7 mouse cellular contexts compared by ENCODE assay signal in genomic region chr7:45467090-45467670, GRCm38 (mm10). TPM values are rescaled to one million over a fixed set of nuclear protein-coding genes. Genes with fewer than 3 reads are reported as not detected.
DNase-seq lines count a peak whose midpoint lies in the region; ATAC-seq and TF ChIP-seq lines count a peak whose summit lies in the region.

No protein-coding gene starts in this region.

- H3K4me2 ChIP-seq in CH12.LX (ENCODE audit: insufficient read depth, low read depth, poor library complexity, severe bottlenecking) = peak overlapping the region; percentile 45
- peak overlapping the region; percentile 71 for H3K4me2 ChIP-seq in heart, embryonic 16.5 days (ENCODE audit: low read depth, low read length)
- peak overlapping the region; percentile 85 for H3K4me2 ChIP-seq in lung, embryonic 16.5 days (ENCODE audit: low read depth, low read length)

- no peak for DNase-seq in CH12.LX (ENCODE audit: extremely low read depth)
- no peak for DNase-seq in layer of hippocampus, adult 8-10 months (ENCODE audit: low spot score in 2 of 2)
- DNase-seq in adrenal gland, postnatal 4 days (ENCODE audit: low spot score in 2 of 2) = no peak
- DNase-seq in frontal cortex, postnatal 10 days (ENCODE audit: low spot score in 2 of 2) = no peak

- TF ChIP-seq RAD21 in CH12.LX (IDR thresholded peaks at IDR 0.05; ENCODE audit: low read depth, low read length) = no peak

- peak; percentile 7 for ATAC-seq in heart, embryonic 16.5 days (replicated peaks; ENCODE audit: extremely low read depth, insufficient read depth, low FRiP score)
- peak; percentile 64 for ATAC-seq in lung, embryonic 16.5 days (ENCODE audit: low read depth)

- H3K4me3 ChIP-seq in C2C12 (ENCODE audit: insufficient read depth, poor library complexity, severe bottlenecking) (no peak overlapping the region), CH12.LX (replicated peaks in 1 of 3; ENCODE audit: low read depth in 2 of 3, low read length in 2 of 3, poor library complexity in 1 of 3) (peak overlapping the region; percentile 14 to 77 (median 73))
- peak overlapping the region; percentile 86 for H3K4me3 ChIP-seq in heart, embryonic 16.5 days (ENCODE audit: low read length)
- peak overlapping the region; percentile 84 for H3K4me3 ChIP-seq in lung, embryonic 16.5 days (ENCODE audit: low read length)

- H3K79me2 ChIP-seq in C2C12 (ENCODE audit: control insufficient read depth, insufficient read depth) = peaks cover 43% of the 10 kb centered on the region
- peaks cover 30% of the 10 kb centered on the region for H3K79me2 ChIP-seq in CH12.LX (replicated peaks; ENCODE audit: control insufficient read depth, extremely low read depth, insufficient read depth, poor library complexity, severe bottlenecking)

- dilution Hi-C loops in CH12.LX (cut with MboI; ENCODE audit: extremely low pct_ligation_motif_present, extremely low pct_unique_long_range_greater_than_20kb, low sequenced_read_pairs) = no loop called here

- peak overlapping the region; percentile 21; the same call in 1 of the 2 replicates for H3K9ac ChIP-seq in CH12.LX (ENCODE audit: insufficient read depth, low read depth)
- peak overlapping the region; percentile 81 for H3K9ac ChIP-seq in heart, embryonic 16.5 days (ENCODE audit: low read length)
- peak overlapping the region; percentile 84 for H3K9ac ChIP-seq in lung, embryonic 16.5 days (ENCODE audit: low read length)

- peak overlapping the region; percentile 46 for H3ac ChIP-seq in C2C12 (ENCODE audit: control insufficient read depth, insufficient read length, low read depth)

- TF ChIP-seq EP300 in CH12.LX (IDR thresholded peaks at IDR 0.05; ENCODE audit: low read length) = no peak

- no peak for TF ChIP-seq POLR2A in CH12.LX (IDR thresholded peaks at IDR 0.05; ENCODE audit: low read depth, low read length)

- peaks cover 3% of the 10 kb centered on the region for H3K9me3 ChIP-seq in CH12.LX (replicated peaks; ENCODE audit: low read length)
- no peaks in the 10 kb centered on the region for H3K9me3 ChIP-seq in heart, embryonic 16.5 days (replicated peaks; ENCODE audit: control insufficient read depth, low read length)
- no peaks in the 10 kb centered on the region for H3K9me3 ChIP-seq in lung, embryonic 16.5 days (ENCODE audit: control insufficient read depth, low read length)

- in situ Hi-C loops in CH12.LX (cut with MboI; ENCODE audit: low pct_ligation_motif_present, low pct_unique_long_range_greater_than_20kb, low sequenced_read_pairs) = loop anchor here (5.0 to 10.0 kb wide), 2 partner anchors 95 to 218 kb away; partner anchors contain the start of gene Ntn5

- peaks cover 13 to 37% of the 10 kb centered on the region in 2 experiments for H3K4me1 ChIP-seq in CH12.LX (ENCODE audit: control insufficient read depth in 1 of 2, insufficient read depth in 2 of 2)
- peaks cover 11% of the 10 kb centered on the region for H3K4me1 ChIP-seq in heart, embryonic 16.5 days (ENCODE audit: control insufficient read depth, insufficient read depth, low read length)
- H3K4me1 ChIP-seq in lung, embryonic 16.5 days (replicated peaks; ENCODE audit: control insufficient read depth, insufficient read depth, low read length) = peaks cover 14% of the 10 kb centered on the region

- H3K36me3 ChIP-seq in C2C12 (ENCODE audit: control insufficient read depth, insufficient read depth) = peaks cover 37% of the 10 kb centered on the region
- peaks cover 19 to 33% of the 10 kb centered on the region in 2 experiments for H3K36me3 ChIP-seq in CH12.LX (replicated peaks in 1 of 2; ENCODE audit: control insufficient read depth in 1 of 2, insufficient read depth in 1 of 2, low read length in 1 of 2)
- H3K36me3 ChIP-seq in heart, embryonic 16.5 days (ENCODE audit: control insufficient read depth, insufficient read depth) = peaks cover 18% of the 10 kb centered on the region; the same call in 1 of the 2 replicates
- peaks cover 13% of the 10 kb centered on the region for H3K36me3 ChIP-seq in lung, embryonic 16.5 days (ENCODE audit: control insufficient read depth, insufficient read depth, low read length)

- no peak overlapping the region for H3K27ac ChIP-seq in CH12.LX (ENCODE audit: insufficient read depth, low read depth)
- no peak overlapping the region for H3K27ac ChIP-seq in heart, embryonic 16.5 days (ENCODE audit: low read length)
- H3K27ac ChIP-seq in lung, embryonic 16.5 days (ENCODE audit: low read length) = peak overlapping the region; percentile 73

- H3K79me3 ChIP-seq in C2C12 (ENCODE audit: low read depth) = peaks cover 34% of the 10 kb centered on the region

- H3K27me3 ChIP-seq in C2C12 (ENCODE audit: control insufficient read depth, insufficient read depth, insufficient read length) (no peaks in the 10 kb centered on the region), CH12.LX (replicated peaks) (no peaks in the 10 kb centered on the region)
- no peaks in the 10 kb centered on the region for H3K27me3 ChIP-seq in heart, embryonic 16.5 days (ENCODE audit: control insufficient read depth, insufficient read depth, low read length)
- H3K27me3 ChIP-seq in lung, embryonic 16.5 days (ENCODE audit: control insufficient read depth, insufficient read depth, low read depth, low read length) = no peaks in the 10 kb centered on the region

- WGBS in heart, embryonic 16.5 days = 34% methylated on average over 7 of the region's 7 CpGs
- 24% methylated on average over 7 of the region's 7 CpGs for WGBS in lung, embryonic 16.5 days

- TF ChIP-seq CTCF in C2C12 (IDR thresholded peaks at IDR 0.05; ENCODE audit: control insufficient read depth, insufficient read depth, insufficient read length) (no peak), CH12.LX (conservative IDR thresholded peaks at IDR 0.05 in 1 of 2, IDR thresholded peaks at IDR 0.05 in 1 of 2; ENCODE audit: low read depth in 2 of 2, low read length in 2 of 2) (no peak)

TF ChIP-seq in C2C12, 6 proteins besides CTCF, POLR2A, EP300 and RAD21 (continues in another document):
- TF ChIP-seq MAX (IDR thresholded peaks at IDR 0.05) (no peak), CEBPB (IDR thresholded peaks at IDR 0.05; ENCODE audit: low read depth) (no peak), MYOD1 (IDR thresholded peaks at IDR 0.05; ENCODE audit: control insufficient read depth, insufficient read length, low read depth) (no peak), FOSL1 (IDR thresholded peaks at IDR 0.05; ENCODE audit: insufficient read depth, low read length, poor library complexity, severe bottlenecking) (no peak), USF1 (IDR thresholded peaks at IDR 0.05; ENCODE audit: low read depth) (no peak)

TF ChIP-seq in CH12.LX, 34 proteins besides CTCF, POLR2A, EP300 and RAD21 (continues in another document):
- no peak for TF ChIP-seq NELFE (IDR thresholded peaks at IDR 0.05; ENCODE audit: low read depth, low read length)
- TF ChIP-seq HCFC1 (IDR thresholded peaks at IDR 0.05; ENCODE audit: low read depth, low read length) = no peak
- no peak for TF ChIP-seq USF2 (conservative IDR thresholded peaks at IDR 0.05; ENCODE audit: low read depth, low read length)
- TF ChIP-seq CHD1 (IDR thresholded peaks at IDR 0.05; ENCODE audit: low read depth, low read length) = no peak
- no peak for TF ChIP-seq CHD2 (IDR thresholded peaks at IDR 0.05; ENCODE audit: low read length)

RNA-seq across cellular contexts. Expression of gene Bax, which starts 0.5 kb away (rescaled TPM):
- polyA plus RNA-seq in C2C12 (2012; fragmentation: generic; extraction: Trizol) = 642 TPM
- total RNA-seq in CH12.LX (2012; rRNA removed) = 232 and 233 TPM in 2 replicates
- total RNA-seq in CH12.LX (2014; rRNA removed) = 185 and 195 TPM in 2 replicates
- polyA plus RNA-seq in CH12.LX (2012; ENCODE audit: insufficient read length, low read depth) = 273 and 321 TPM in 2 replicates
- polyA plus RNA-seq in heart, embryonic 16.5 days (2015; fragmentation: Nextera tagmentation; extraction: Ambion mirVana) = 104 and 107 TPM in 2 replicates
- polyA plus RNA-seq in lung, embryonic 16.5 days (2015; fragmentation: Nextera tagmentation; extraction: Ambion mirVana) = 135 and 136 TPM in 2 replicates
- 10 to 100 TPM; 70.0 to 78.6 (median 73.2) TPM for total RNA-seq in layer of hippocampus, adult 8-10 months (2022)
- total RNA-seq in adrenal gland, postnatal 4 days (2021) = 10 to 100 TPM; 75.8 to 78.4 TPM

RNA-seq across cellular contexts. Expression of gene Ftl1, which starts 7.5 kb away (rescaled TPM):
- polyA plus RNA-seq in C2C12 (2012; fragmentation: generic; extraction: Trizol) = 14,288 TPM
- 142 and 164 TPM in 2 replicates for total RNA-seq in CH12.LX (2012; rRNA removed)
- total RNA-seq in CH12.LX (2014; rRNA removed) = 790 and 1,027 TPM in 2 replicates
- polyA plus RNA-seq in CH12.LX (2012; ENCODE audit: insufficient read length, low read depth) = 31.2 and 60.3 TPM in 2 replicates
- 3,045 and 3,399 TPM in 2 replicates for polyA plus RNA-seq in heart, embryonic 16.5 days (2015; fragmentation: Nextera tagmentation; extraction: Ambion mirVana)
- 4,912 and 5,024 TPM in 2 replicates for polyA plus RNA-seq in lung, embryonic 16.5 days (2015; fragmentation: Nextera tagmentation; extraction: Ambion mirVana)
- total RNA-seq in layer of hippocampus, adult 8-10 months (2022) = 100 to 1,000 TPM; 176 to 331 (median 227) TPM
- total RNA-seq in adrenal gland, postnatal 4 days (2021) = 100 to 1,000 TPM; 684 to 753 TPM

RNA-seq across cellular contexts. Expression of gene Tulp2, which starts 14.5 kb away (rescaled TPM):
- not detected for polyA plus RNA-seq in C2C12 (2012; fragmentation: generic; extraction: Trizol)
- total RNA-seq in CH12.LX (2012; rRNA removed) = 0.13 and 0.17 TPM in 2 replicates
- total RNA-seq in CH12.LX (2014; rRNA removed) = not detected in 2 replicates
- polyA plus RNA-seq in CH12.LX (2012; ENCODE audit: insufficient read length, low read depth) = not detected in 2 replicates
- 0.35 and 0.71 TPM in 2 replicates for polyA plus RNA-seq in heart, embryonic 16.5 days (2015; fragmentation: Nextera tagmentation; extraction: Ambion mirVana)
- 0.39 and 0.57 TPM in 2 replicates for polyA plus RNA-seq in lung, embryonic 16.5 days (2015; fragmentation: Nextera tagmentation; extraction: Ambion mirVana)
- total RNA-seq in layer of hippocampus, adult 8-10 months (2022) = not detected
- total RNA-seq in adrenal gland, postnatal 4 days (2021) = under 1 TPM; 0.45 to 0.54 TPM

RNA-seq across cellular contexts. Expression of gene Gm45808, which starts 19.4 kb away (rescaled TPM):
- not detected for polyA plus RNA-seq in C2C12 (2012; fragmentation: generic; extraction: Trizol)
- total RNA-seq in CH12.LX (2012; rRNA removed) = 5.0 and 5.7 TPM in 2 replicates
- 0.85 and 1.3 TPM in 2 replicates for total RNA-seq in CH12.LX (2014; rRNA removed)
- 2.2 TPM in 1 of 2 replicates, not detected in the other for polyA plus RNA-seq in CH12.LX (2012; ENCODE audit: insufficient read length, low read depth)
- polyA plus RNA-seq in heart, embryonic 16.5 days (2015; fragmentation: Nextera tagmentation; extraction: Ambion mirVana) = not detected in 2 replicates
- polyA plus RNA-seq in lung, embryonic 16.5 days (2015; fragmentation: Nextera tagmentation; extraction: Ambion mirVana) = not detected in 2 replicates
- total RNA-seq in layer of hippocampus, adult 8-10 months (2022) = 1 to 10 TPM in 1 of 4 experiments, not detected in 3; 2.0 TPM
- total RNA-seq in adrenal gland, postnatal 4 days (2021) = 10 to 100 TPM; 14.9 to 20.7 TPM

RNA-seq across cellular contexts. Expression of gene Dhdh, which starts 21.4 kb away (rescaled TPM):
- polyA plus RNA-seq in C2C12 (2012; fragmentation: generic; extraction: Trizol) (0.07 TPM), CH12.LX (2012; ENCODE audit: insufficient read length, low read depth) (15.3 and 18.0 TPM in 2 replicates)
- total RNA-seq in CH12.LX (2012; rRNA removed) (5.9 and 6.4 TPM in 2 replicates), CH12.LX (2014; rRNA removed) (7.1 and 7.2 TPM in 2 replicates)
- 3.4 TPM in 2 replicates for polyA plus RNA-seq in heart, embryonic 16.5 days (2015; fragmentation: Nextera tagmentation; extraction: Ambion mirVana)
- polyA plus RNA-seq in lung, embryonic 16.5 days (2015; fragmentation: Nextera tagmentation; extraction: Ambion mirVana) = 3.6 and 3.7 TPM in 2 replicates
- total RNA-seq in layer of hippocampus, adult 8-10 months (2022) = 1 to 10 TPM; 5.6 to 6.3 (median 6.2) TPM
- total RNA-seq in adrenal gland, postnatal 4 days (2021) = 10 to 100 TPM; 35.0 to 38.8 TPM

Comparison
In these comparisons a context has a peak if more than half of its experiments do, and no peak if none do; other contexts are left out.
1. H3K9ac ChIP-seq: peak in every context shown above with its lines; median percentile 84 in lung, embryonic 16.5 days; 81 in heart, embryonic 16.5 days; 21 in CH12.LX.
2. RNA of gene Ftl1, which starts 7.5 kb away (polyA plus RNA-seq): 14,288 TPM in C2C12 (single experiment), 4,912 to 5,024 TPM in lung, embryonic 16.5 days and 3,045 to 3,399 TPM in heart, embryonic 16.5 days; 31.2 to 60.3 TPM in CH12.LX; every median in the first group is over 10 times any median in the second.
3. Peak in every context shown above with its lines, with median percentiles within 50 percentile points of each other: H3K4me2 ChIP-seq.